ENCODE assay signal across 7 mouse cellular contexts in the genomic region with DNA sequence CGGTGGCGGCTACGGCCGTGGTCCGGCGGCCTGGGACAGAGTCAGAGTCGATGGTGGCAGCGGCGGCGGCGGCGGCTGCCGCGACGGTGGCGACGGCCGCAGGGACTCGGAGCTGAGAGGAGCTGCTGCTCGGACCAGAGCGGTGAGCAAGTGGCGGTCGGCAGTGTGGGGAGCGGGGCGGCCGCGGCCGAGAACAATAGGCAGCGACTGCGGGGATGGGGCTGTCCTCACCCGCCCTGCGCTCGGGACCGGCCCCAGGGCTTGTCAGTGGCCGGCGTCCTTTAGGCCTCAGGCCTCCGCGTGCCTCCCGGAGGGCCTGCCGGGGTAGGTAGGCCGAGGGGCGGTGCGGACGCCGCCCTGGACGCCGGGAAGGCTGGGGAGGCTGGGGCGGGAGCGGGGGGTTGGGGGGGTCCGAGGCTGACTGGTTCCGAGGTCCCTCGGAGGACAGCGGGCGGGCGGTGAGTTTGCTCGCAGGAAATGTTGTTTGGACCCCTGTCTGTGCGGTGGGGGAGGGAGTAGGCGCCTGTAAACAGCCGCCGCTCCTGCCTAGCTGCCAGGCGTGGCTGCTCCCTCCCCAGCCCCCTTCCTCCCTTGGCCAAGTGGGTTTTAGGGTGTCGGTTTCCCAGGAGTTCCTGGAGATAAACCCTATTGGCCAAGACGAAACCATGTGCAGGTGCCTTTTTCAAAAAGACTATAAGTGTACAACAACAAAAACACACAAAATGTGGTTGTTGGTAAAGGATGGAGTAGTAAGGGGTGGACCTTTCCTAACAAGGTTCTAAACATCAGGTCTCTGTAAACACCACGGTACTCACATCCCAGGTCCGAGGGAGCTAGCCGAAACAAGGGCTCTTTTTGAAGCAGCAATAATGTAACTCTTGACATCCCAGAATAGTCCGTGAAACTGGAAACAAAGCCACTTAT. TPM values are rescaled to one million over a fixed set of nuclear protein-coding genes. Genes with fewer than 3 reads are reported as not detected.
A peak's percentile ranks its signal among the peaks of the same experiment; 100 is the strongest.
DNase-seq lines count a peak whose midpoint lies in the region; ATAC-seq lines count a peak whose summit lies in the region.

No protein-coding gene starts in this region.

- no peaks in the 10 kb centered on the region for H3K9me3 ChIP-seq in hindbrain, embryonic 14.5 days (ENCODE audit: control insufficient read depth, low read length)

- intact Hi-C loops in left cerebral cortex, postnatal 25 days (cut with DNase I): loop anchor here (5.0 kb wide), 1 partner anchor 115 kb away; the partner anchor contains the start of gene Rabgap1l

- H3K27me3 ChIP-seq in hindbrain, embryonic 14.5 days (ENCODE audit: control insufficient read depth, insufficient read depth, low read length): no peaks in the 10 kb centered on the region

- DNase-seq in ZHBTc4 (ENCODE audit: low read depth, low spot score): peak; percentile 62
- peak; percentile 70 to 76 for DNase-seq in cerebellum, postnatal 10 days
- peak; percentile 40 to 51 for DNase-seq in frontal cortex, postnatal 36 days (ENCODE audit: low spot score in 2 of 2)
- DNase-seq in hindbrain, embryonic 14.5 days (ENCODE audit: low spot score): peak; percentile 59
- DNase-seq in left cerebral cortex, postnatal 25 days (ENCODE audit: low spot score in 2 of 2): peak; percentile 43 to 57
- DNase-seq in right cerebral cortex, postnatal 4 days: peak; percentile 50

- H3K4me3 ChIP-seq in hindbrain, embryonic 14.5 days (replicated peaks; ENCODE audit: low read length): peak overlapping the region; percentile 79

- ATAC-seq in hindbrain, embryonic 14.5 days (ENCODE audit: low FRiP score): peak; percentile 77
- peak; percentile 20 for ATAC-seq in megakaryocyte-erythroid progenitor cell, adult 5-6 weeks (replicated peaks; ENCODE audit: low FRiP score, low TSS enrichment, poor library complexity, severe bottlenecking)

- peak overlapping the region; percentile 93 for H3K9ac ChIP-seq in hindbrain, embryonic 14.5 days

- under 1% methylated on average over 65 of the region's 67 CpGs for WGBS in hindbrain, embryonic 14.5 days

- peak overlapping the region; percentile 93 for H3K27ac ChIP-seq in hindbrain, embryonic 14.5 days

- H3K36me3 ChIP-seq in hindbrain, embryonic 14.5 days (replicated peaks; ENCODE audit: control insufficient read depth, insufficient read depth): no peaks in the 10 kb centered on the region

- H3K4me2 ChIP-seq in hindbrain, embryonic 14.5 days (replicated peaks): peak overlapping the region; percentile 64

- H3K4me1 ChIP-seq in hindbrain, embryonic 14.5 days (replicated peaks; ENCODE audit: control insufficient read depth, insufficient read depth, low read length): peaks cover 20% of the 10 kb centered on the region

RNA-seq across cellular contexts. Expression of gene Rc3h1, which starts 0.6 kb away (rescaled TPM):
- polyA plus RNA-seq in hindbrain, embryonic 14.5 days (2014; fragmentation: Nextera tagmentation; extraction: Ambion mirVana): 7.7 and 9.1 TPM in 2 replicates
- 10 to 100 TPM; 40.3 to 46.4 TPM for total RNA-seq in left cerebral cortex, postnatal 25 days (2021)
- 31.5 and 34.3 TPM in 2 replicates for total RNA-seq in megakaryocyte-erythroid progenitor cell, adult 5-6 weeks (2014; fragmentation: Nextera tagmentation)
- 18.6 and 28.3 TPM in 2 replicates for total RNA-seq in megakaryocyte-erythroid progenitor cell, adult 5-6 weeks (2017)

Comparison
In these comparisons a context has a peak if more than half of its experiments do, and no peak if none do; other contexts are left out.
1. Peak in every context shown above with its lines: DNase-seq, ATAC-seq, H3K4me3 ChIP-seq and H3K27ac ChIP-seq.